Mouse (Mus musculus) thymus, adult 2 months (tissue): Measurements from ENCODE around the gene Xrcc3. TPM values are rescaled to one million over a fixed set of nuclear protein-coding genes. Genes with fewer than 3 reads are reported as not detected.

Experiments
- DNase-seq: peaks from one replicate; pipeline ENCODE4 v3.0.0; 2021
- H3K27ac ChIP-seq: fragments of 200-500 bp; 2 replicates; pipeline ENCODE4 v1.5.1; 2012; ENCODE audit warnings: low read length, control low read depth; ENCODE audit not compliant: control insufficient read depth, insufficient read depth
- H3K27me3 ChIP-seq: fragments of 200-500 bp; 2 replicates; pipeline ENCODE4 v1.6.1; 2012; ENCODE audit warnings: mild to moderate bottlenecking, low read length, moderate library complexity, mixed read lengths; ENCODE audit not compliant: control insufficient read depth, insufficient read depth
- H3K36me3 ChIP-seq: fragments of 200-500 bp; 2 replicates; pipeline ENCODE4 v1.6.1; 2012; ENCODE audit warnings: mild to moderate bottlenecking, low read length, moderate library complexity; ENCODE audit not compliant: control insufficient read depth, insufficient read depth
- H3K4me1 ChIP-seq: fragments of 200-500 bp; replicated peaks from 2 replicates; pipeline ENCODE4 v1.6.1; 2012; ENCODE audit warnings: low read length; ENCODE audit not compliant: control insufficient read depth, insufficient read depth
- H3K4me3 ChIP-seq: fragments of 200-500 bp; 2 replicates; pipeline ENCODE4 v1.5.1; 2012; ENCODE audit warnings: mild to moderate bottlenecking, low read length, control low read depth, moderate library complexity; ENCODE audit not compliant: control insufficient read depth, insufficient read depth
- CTCF ChIP-seq: fragments of 200-500 bp; IDR thresholded peaks from 2 replicates; pipeline ENCODE4 v1.5.1; 2012; ENCODE audit warnings: mild to moderate bottlenecking, control low read depth, low read length, moderate library complexity, borderline replicate concordance; ENCODE audit not compliant: control insufficient read depth, poor library complexity, insufficient read depth; ENCODE audit errors: extremely low read depth
- POLR2A ChIP-seq: fragments of 200-500 bp; IDR thresholded peaks from 2 replicates; pipeline ENCODE4 v1.6.1; 2012; ENCODE audit warnings: mild to moderate bottlenecking, low read length, control low read depth, moderate library complexity; ENCODE audit not compliant: control insufficient read depth, poor library complexity, insufficient read depth; ENCODE audit errors: extremely low read depth
- WGBS: fragments of 180-500 bp; shearing (Covaris S2); methylation state at CpG from one replicate; pipeline ENCODE4 v1.1.7; 2018; 5-methylcytosine and 5-hydroxymethylcytosine counted together
- polyA plus RNA-seq: library from polyadenylated mRNA; depleted of rRNA; stranded (reverse); fragments of >200 nt; gene quantifications from 2 replicates; pipeline ENCODE4 v1.2.3, GENCODE M21; 2012

Xrcc3 gene
- polyA plus RNA-seq, 1 experiment, result 22.1 TPM

DNA sequence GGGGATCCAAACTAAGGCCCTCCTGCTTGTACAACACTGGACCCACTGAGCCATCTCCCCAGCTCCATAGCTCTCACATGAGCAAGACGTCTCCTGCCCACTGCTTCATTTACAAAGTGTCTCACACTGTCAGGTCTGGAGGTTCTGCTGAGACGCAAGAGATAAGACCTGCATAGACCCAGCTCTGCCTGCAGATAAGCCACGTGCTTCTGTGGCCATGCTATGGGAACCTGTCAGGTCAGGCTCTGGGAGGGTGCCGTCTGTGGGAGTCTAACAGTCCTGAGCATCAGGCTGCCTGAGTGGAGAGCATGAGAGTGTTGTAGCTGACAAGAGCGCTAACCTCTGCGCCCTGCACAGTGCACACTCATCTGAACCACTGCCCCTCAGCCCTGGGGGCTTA lies 26.7 kb downstream of the Xrcc3 start:
- Histone ChIP-seq H3K36me3 (peaks cover 52% of the 10 kb centered on the region), H3K27me3 (no peaks in the 10 kb centered on the region), H3K27ac (no peak overlapping the region), H3K4me1 (no peaks in the 10 kb centered on the region), H3K4me3 (no peak overlapping the region)
- DNase-seq, result no peak
- 99% methylated on average over 6 of the region's 6 CpGs for WGBS
- TF ChIP-seq POLR2A (no peak), CTCF (no peak)

DNA sequence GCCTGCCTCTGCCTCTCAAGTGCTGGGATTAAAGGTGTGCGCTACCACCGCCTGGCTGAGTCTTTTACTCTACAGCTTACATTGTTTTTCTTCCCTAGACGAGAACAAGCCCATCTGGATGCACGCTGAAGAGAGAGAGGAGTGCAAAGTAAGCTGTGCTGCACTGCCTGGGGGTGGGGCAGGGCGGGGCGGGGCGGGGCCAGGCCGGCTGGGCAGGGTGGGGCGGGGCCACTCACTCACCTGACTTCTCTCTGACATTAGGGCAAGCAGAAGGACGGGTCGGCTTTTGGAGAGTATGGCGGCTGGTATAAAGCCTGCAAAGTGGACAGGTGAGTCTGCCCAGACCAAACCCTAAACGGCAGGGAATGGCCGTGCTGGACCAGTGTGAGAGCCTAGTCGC lies 28.5 kb downstream of the Xrcc3 start:
- no peak for TF ChIP-seq POLR2A
- TF ChIP-seq CTCF, result no peak
- no peak for DNase-seq
- 89% methylated on average over 15 of the region's 15 CpGs for WGBS
- peaks cover 67% of the 10 kb centered on the region for H3K36me3 ChIP-seq
- no peaks in the 10 kb centered on the region for H3K4me1 ChIP-seq
- no peak overlapping the region for H3K27ac ChIP-seq
- no peak overlapping the region for H3K4me3 ChIP-seq
- H3K27me3 ChIP-seq, result no peaks in the 10 kb centered on the region

DNA sequence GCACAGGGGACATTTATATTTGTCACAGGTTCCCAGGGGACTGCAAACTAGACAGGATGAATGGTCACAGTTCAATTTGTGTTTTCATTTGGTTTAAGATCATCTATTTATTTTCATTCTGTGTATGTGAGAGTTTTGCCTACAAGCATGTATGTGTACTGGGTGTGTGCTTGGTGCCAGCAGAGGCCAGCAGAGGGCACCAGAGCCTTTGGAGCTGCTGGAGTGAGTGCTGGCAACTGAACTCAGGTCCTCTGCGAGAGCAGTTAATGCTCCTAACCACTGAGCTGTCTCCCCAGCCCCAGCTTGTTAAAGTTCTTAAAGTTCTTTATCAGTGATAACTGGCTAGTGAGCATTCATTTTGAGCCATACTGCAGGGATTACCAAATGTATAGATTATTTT lies 34.1 kb downstream of the Xrcc3 start:
- DNase-seq, result peak; percentile 13
- Histone ChIP-seq H3K4me1 (no peaks in the 10 kb centered on the region), H3K27ac (no peak overlapping the region), H3K27me3 (no peaks in the 10 kb centered on the region), H3K36me3 (peaks cover 71% of the 10 kb centered on the region), H3K4me3 (no peak overlapping the region)
- 100% methylated on average over 1 of the region's 1 CpGs for WGBS
- TF ChIP-seq CTCF (no peak), POLR2A (no peak)

DNA sequence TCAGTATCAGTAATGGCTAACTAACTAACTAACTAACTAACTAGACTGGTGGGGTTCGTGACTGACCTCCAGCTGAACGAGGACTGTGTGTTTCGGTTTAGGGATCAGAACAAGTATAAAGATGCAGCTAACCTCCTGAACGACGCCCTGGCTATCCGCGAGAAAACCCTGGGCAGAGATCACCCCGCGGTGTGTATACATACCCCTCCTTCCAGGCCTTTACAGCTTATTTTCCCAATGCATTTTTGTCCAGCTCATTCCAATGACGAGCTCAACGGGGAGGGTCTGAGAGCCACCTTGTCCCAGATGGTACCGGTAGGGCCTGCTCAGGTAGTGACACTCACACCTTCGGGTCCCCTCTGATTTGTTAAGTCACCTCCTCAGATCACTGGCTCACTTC lies 35.8 kb downstream of the Xrcc3 start:
- no peak for DNase-seq
- Histone ChIP-seq H3K4me3 (no peak overlapping the region), H3K27me3 (no peaks in the 10 kb centered on the region), H3K27ac (no peak overlapping the region), H3K36me3 (peaks cover 73% of the 10 kb centered on the region), H3K4me1 (no peaks in the 10 kb centered on the region)
- TF ChIP-seq CTCF, result no peak
- no peak for TF ChIP-seq POLR2A
- 98% methylated on average over 13 of the region's 13 CpGs for WGBS

DNA sequence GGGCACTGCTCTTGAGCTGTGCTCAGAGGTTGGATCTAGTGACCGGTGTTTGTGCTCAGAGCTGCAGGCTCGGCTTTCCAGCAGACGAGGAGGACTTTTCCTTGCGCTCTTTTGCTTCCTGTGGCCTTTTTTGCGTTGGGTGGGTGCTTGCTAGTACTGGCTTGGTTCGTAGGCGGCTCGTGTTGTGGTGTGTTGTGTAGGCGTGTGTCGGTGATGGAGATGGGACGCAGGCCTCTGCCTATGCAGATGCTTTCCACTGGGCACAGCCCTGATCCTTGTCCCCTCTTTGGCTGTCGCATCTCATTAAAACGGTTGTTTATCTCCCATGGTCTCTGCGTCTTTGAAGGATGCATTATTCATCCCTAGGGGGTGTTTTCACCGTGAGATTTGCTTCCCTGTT lies 38.8 kb downstream of the Xrcc3 start:
- no peaks in the 10 kb centered on the region for H3K27me3 ChIP-seq
- peaks cover under 1% of the 10 kb centered on the region; the same call in 1 of the 2 replicates for H3K4me1 ChIP-seq
- H3K4me3 ChIP-seq, result no peak overlapping the region
- peaks cover 54% of the 10 kb centered on the region for H3K36me3 ChIP-seq
- no peak for DNase-seq
- TF ChIP-seq POLR2A (no peak), CTCF (no peak)
- H3K27ac ChIP-seq, result no peak overlapping the region
- WGBS, result 96% methylated on average over 15 of the region's 15 CpGs

DNA sequence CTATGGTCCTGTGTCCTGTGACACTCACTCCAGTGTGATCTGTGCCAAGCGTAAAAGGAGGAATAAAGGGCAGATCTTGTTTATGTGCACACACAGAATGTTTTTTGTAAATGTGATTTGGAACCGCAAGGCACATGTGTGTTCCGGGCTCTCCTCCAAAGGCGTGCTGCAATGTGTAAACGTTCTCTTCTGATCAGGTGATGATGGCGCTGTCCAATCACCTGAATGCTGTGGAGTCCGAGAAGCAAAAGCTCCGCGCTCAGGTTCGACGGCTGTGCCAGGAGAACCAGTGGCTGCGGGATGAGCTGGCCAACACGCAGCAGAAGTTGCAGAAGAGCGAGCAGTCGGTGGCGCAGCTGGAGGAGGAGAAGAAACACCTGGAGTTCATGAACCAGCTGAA lies 39.5 kb downstream of the Xrcc3 start:
- Histone ChIP-seq H3K27me3 (no peaks in the 10 kb centered on the region), H3K27ac (no peak overlapping the region), H3K4me1 (peaks cover 7% of the 10 kb centered on the region), H3K36me3 (peaks cover 48% of the 10 kb centered on the region), H3K4me3 (no peak overlapping the region)
- 95% methylated on average over 16 of the region's 16 CpGs for WGBS
- no peak for DNase-seq
- TF ChIP-seq CTCF (no peak), POLR2A (no peak)

DNA sequence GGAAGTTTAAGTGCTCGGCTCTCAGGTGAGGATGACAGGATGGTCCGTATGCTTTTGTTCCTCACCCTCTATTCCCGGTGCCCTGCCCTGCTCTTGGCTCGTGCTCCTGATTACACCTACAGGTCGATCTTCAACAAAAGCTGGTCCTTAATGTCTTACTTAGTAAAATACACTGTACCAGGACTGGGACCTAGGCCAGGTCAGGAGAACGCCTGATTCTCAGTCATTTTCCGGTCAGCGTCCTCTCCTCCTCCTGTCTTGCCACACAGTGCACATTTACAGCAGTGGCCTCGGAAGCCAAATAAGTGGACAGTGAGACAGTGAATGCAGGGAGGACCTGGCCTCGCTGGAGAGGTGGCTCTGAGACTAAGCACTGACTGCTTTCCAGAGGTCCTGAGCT lies 43.0 kb downstream of the Xrcc3 start:
- peaks cover 24% of the 10 kb centered on the region for H3K36me3 ChIP-seq
- H3K4me3 ChIP-seq, result no peak overlapping the region
- TF ChIP-seq CTCF, result no peak
- no peak for TF ChIP-seq POLR2A
- H3K27ac ChIP-seq, result no peak overlapping the region
- WGBS, result 92% methylated on average over 10 of the region's 10 CpGs
- no peaks in the 10 kb centered on the region for H3K27me3 ChIP-seq
- no peak for DNase-seq
- H3K4me1 ChIP-seq, result peaks cover 12% of the 10 kb centered on the region
